Mouse (Mus musculus) lung, embryonic 14.5 days (tissue): ENCODE measurements at regions not wholly inside any gene's neighbourhood (a gene's known extent, or its start where the extent isn't known, plus 50 kb on each side); places are given as distances from the start of the nearest gene placed in this dataset.

Source experiments
- ATAC-seq: fragments of 200-750 bp; cut with Nextera tagmentation; 2 replicates; pipeline ENCODE4 v1.8.0; 2017; ENCODE audit warnings: mild to moderate bottlenecking, moderate TSS enrichment, moderate library complexity; ENCODE audit not compliant: insufficient read depth
- DNase-seq: peaks from one replicate; pipeline ENCODE4 v3.0.0-alpha.2; 2015
- H3K27ac ChIP-seq: fragments of 300-500 bp; sonication (generic); 2 replicates; pipeline ENCODE4 v1.5.1; 2014; ENCODE audit warnings: low read depth, mild to moderate bottlenecking, moderate library complexity
- H3K27me3 ChIP-seq: fragments of 300-500 bp; sonication (generic); 2 replicates; pipeline ENCODE4 v1.6.1; 2014; ENCODE audit warnings: low read length, control low read depth; ENCODE audit not compliant: insufficient read depth
- H3K36me3 ChIP-seq: fragments of 300-500 bp; sonication (generic); 2 replicates; pipeline ENCODE4 v1.6.1; 2014; ENCODE audit warnings: control low read depth; ENCODE audit not compliant: insufficient read depth
- H3K4me1 ChIP-seq: fragments of 300-500 bp; sonication (generic); 2 replicates; pipeline ENCODE4 v1.6.1; 2014; ENCODE audit warnings: antibody characterized with exemption, control low read depth; ENCODE audit not compliant: insufficient read depth
- H3K4me2 ChIP-seq: fragments of 300-500 bp; sonication (generic); 2 replicates; pipeline ENCODE4 v1.6.1; 2014; ENCODE audit warnings: mild to moderate bottlenecking
- H3K4me3 ChIP-seq: fragments of 300-500 bp; sonication (generic); 2 replicates; pipeline ENCODE4 v1.5.1; 2014; ENCODE audit warnings: low read depth, low read length
- H3K9ac ChIP-seq: fragments of 300-500 bp; sonication (generic); 2 replicates; pipeline ENCODE4 v1.6.1; 2014
- H3K9me3 ChIP-seq: fragments of 300-500 bp; sonication (generic); 2 replicates; pipeline ENCODE4 v1.6.1; 2016; ENCODE audit warnings: low read depth, low read length, control low read depth
- CTCF ChIP-seq: IDR thresholded peaks from 2 replicates; pipeline ENCODE4 v1.5.1; 2016; ENCODE audit warnings: antibody characterized with exemption, low read depth
- WGBS: fragments of 180-500 bp; shearing (Covaris S2); extraction: QIAGEN DNeasy Blood & Tissue Kit; methylation state at CpG from one replicate; pipeline ENCODE4 v1.1.7; 2014; 5-methylcytosine and 5-hydroxymethylcytosine counted together

DNA sequence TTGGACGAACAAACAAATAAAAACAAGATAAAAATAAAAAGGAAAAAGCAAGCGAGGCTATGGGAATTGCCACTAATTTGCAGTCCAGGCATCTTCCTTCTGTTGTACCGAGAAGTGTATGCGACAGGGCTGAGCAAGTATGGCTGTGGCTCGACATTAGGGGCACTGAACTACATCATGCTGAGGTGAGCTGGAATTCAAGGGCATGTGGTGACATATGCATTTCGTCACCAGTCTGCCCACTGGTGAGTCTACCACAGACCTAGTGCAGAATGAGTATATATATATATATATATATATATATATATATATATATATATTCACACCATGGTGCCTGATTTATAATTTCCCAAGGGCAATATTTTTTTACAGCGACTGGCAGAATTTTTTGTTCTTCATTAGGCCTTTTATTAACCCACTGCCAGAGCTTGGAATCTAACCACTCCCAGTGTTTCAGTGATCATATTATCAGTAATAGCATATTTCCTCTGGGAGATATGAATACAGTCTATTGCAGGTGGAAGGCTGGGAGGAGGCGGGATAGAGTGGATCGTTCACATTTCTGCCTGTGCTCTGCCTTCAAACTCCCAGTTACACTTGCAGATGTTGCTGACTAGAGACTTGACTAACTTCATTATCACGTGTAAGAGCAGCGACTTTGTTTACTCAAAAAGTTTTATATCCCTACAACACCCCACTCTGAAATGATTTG is 133.6 kb upstream of the Satb1 start:
- Histone ChIP-seq H3K27me3 (no peaks in the 10 kb centered on the region), H3K4me2 (no peak overlapping the region), H3K4me1 (no peaks in the 10 kb centered on the region), H3K9ac (no peak overlapping the region), H3K4me3 (no peak overlapping the region), H3K36me3 (no peaks in the 10 kb centered on the region), H3K9me3 (no peaks in the 10 kb centered on the region), H3K27ac (no peak overlapping the region)
- DNase-seq: no peak
- no peak for ATAC-seq
- TF ChIP-seq CTCF: no peak
- WGBS: 80% methylated on average over 11 of the region's 11 CpGs

DNA sequence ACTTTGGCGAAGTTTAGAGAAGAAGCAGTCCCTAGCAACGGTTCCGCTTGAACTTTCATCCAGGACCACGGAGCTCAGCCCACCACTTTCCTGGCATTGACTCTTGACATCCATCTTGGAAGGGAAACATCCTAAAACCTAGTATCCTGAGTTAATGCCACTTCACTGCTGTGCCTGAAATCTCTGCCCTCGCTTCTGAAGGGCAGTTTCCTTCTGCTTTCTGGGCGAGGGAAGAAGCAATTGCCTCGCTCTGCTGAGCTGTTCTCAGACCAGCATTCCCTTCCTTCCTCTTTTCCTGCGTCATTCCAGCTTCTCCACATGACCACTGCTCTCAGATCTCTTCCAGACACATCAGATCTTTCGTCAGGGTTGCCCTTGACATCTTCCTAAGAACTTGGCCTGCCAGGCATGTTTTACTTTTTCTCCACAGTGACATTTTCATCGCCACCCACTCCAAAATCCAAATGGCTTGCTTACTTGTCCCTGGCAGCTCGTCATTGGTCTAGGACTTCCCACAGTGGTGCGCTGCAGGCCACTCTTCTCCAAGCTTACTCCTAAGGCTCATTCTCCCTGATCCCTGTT is 129.5 kb upstream of the Satb1 start:
- H3K27me3 ChIP-seq: no peaks in the 10 kb centered on the region
- H3K36me3 ChIP-seq: no peaks in the 10 kb centered on the region
- no peak overlapping the region for H3K27ac ChIP-seq
- ATAC-seq (no peak), DNase-seq (no peak)
- WGBS: 63% methylated on average over 12 of the region's 12 CpGs
- H3K4me2 ChIP-seq: no peak overlapping the region
- no peak overlapping the region for H3K9ac ChIP-seq
- no peaks in the 10 kb centered on the region for H3K9me3 ChIP-seq
- no peak for TF ChIP-seq CTCF
- no peak overlapping the region for H3K4me3 ChIP-seq
- no peaks in the 10 kb centered on the region for H3K4me1 ChIP-seq

DNA sequence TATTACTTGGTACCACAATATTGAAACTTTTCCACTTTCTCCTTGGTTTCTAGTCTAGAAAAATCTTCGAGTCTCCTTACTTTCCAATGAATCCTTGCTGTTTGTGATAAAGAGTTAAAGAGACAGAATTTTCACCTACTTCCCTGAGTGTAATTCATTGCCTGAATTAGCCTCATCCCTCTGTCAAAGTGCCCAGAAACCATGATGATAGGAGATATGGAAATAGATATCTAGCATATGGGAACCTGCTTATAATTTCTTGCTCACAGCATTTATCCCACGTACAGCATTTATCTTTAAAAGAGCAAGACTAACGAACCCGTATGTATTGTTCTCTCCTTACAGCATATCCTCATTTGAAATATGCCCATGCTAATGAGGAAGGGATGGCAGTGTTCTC is 128.2 kb upstream of the Satb1 start:
- Histone ChIP-seq H3K4me1 (no peaks in the 10 kb centered on the region), H3K4me3 (no peak overlapping the region), H3K4me2 (no peak overlapping the region), H3K27me3 (no peaks in the 10 kb centered on the region), H3K36me3 (no peaks in the 10 kb centered on the region), H3K9me3 (no peaks in the 10 kb centered on the region), H3K9ac (no peak overlapping the region), H3K27ac (no peak overlapping the region)
- DNase-seq: no peak
- TF ChIP-seq CTCF: no peak
- WGBS: 88% methylated on average over 4 of the region's 4 CpGs
- no peak for ATAC-seq

DNA sequence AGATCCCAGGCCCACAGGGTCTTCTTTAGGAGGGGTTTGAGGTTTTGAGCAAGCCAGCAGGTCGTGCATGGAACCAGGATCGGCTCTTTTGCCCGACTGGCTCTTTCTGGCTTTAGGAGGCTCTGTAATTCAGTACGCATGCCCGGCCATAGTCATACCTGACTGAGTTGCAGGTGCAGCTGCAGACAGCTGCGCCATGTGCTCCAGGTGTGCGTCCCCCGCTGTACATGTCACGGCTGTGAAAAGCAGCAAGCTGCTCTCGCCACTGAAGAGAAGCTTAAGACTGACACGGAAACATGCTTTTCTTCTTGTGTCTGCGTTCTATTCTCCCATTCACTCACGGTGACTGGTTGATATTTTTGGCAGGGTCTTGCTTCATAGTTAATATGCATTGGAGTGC is 123.2 kb upstream of the Satb1 start:
- ATAC-seq (no peak), DNase-seq (no peak)
- Histone ChIP-seq H3K27ac (no peak overlapping the region), H3K36me3 (no peaks in the 10 kb centered on the region), H3K4me2 (no peak overlapping the region), H3K9me3 (no peaks in the 10 kb centered on the region), H3K9ac (no peak overlapping the region), H3K4me3 (no peak overlapping the region), H3K27me3 (no peaks in the 10 kb centered on the region), H3K4me1 (no peaks in the 10 kb centered on the region)
- no peak for TF ChIP-seq CTCF
- 88% methylated on average over 13 of the region's 13 CpGs for WGBS

DNA sequence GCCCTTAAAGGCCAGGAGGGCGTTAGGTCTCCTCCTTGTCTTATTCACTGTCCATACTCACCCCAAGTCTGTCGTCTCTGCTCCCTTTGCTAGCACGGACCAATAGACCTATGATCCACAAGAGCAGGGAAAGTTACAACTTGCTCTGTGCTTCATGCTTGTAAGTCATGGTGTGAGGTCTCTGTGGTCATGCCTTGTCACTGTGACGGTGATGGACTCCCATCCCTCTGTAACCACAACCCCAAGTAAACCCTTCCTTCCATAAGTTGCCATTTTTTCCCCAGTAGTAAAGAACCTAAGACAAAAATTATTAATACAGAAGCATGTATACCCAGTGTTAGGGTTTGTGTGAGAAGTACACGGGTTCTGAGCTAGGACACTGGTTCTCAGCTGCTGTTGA is 104.6 kb upstream of the Satb1 start:
- Histone ChIP-seq H3K9me3 (no peaks in the 10 kb centered on the region), H3K27ac (no peak overlapping the region), H3K27me3 (no peaks in the 10 kb centered on the region), H3K4me1 (no peaks in the 10 kb centered on the region), H3K4me3 (no peak overlapping the region), H3K36me3 (no peaks in the 10 kb centered on the region), H3K9ac (no peak overlapping the region), H3K4me2 (no peak overlapping the region)
- TF ChIP-seq CTCF: no peak
- ATAC-seq (no peak), DNase-seq (no peak)
- WGBS: 77% methylated on average over 5 of the region's 5 CpGs

DNA sequence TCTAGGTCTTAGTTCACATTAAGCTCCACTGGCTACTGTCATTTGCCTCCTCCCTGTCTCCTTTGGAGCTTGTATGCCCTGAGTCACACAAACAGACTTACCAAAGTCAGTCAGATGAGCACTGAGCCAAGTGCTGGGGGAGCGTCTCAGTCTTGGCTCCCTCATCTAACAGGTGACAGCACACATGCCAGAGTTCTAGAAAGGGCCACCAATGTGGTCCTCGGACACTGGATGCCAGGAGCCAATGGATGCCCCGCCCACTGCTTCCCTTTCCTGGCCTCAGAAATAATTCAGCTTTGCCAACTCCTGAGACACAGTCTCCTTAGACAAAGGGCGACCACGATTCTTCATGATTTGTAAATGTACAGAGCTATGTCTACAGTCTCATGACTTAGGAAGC is 103.0 kb upstream of the Satb1 start:
- no peak for TF ChIP-seq CTCF
- no peak for ATAC-seq
- Histone ChIP-seq H3K27me3 (no peaks in the 10 kb centered on the region), H3K4me3 (no peak overlapping the region), H3K9ac (no peak overlapping the region), H3K4me1 (no peaks in the 10 kb centered on the region), H3K27ac (no peak overlapping the region), H3K36me3 (no peaks in the 10 kb centered on the region), H3K4me2 (no peak overlapping the region), H3K9me3 (no peaks in the 10 kb centered on the region)
- WGBS: 72% methylated on average over 5 of the region's 5 CpGs
- DNase-seq: no peak

DNA sequence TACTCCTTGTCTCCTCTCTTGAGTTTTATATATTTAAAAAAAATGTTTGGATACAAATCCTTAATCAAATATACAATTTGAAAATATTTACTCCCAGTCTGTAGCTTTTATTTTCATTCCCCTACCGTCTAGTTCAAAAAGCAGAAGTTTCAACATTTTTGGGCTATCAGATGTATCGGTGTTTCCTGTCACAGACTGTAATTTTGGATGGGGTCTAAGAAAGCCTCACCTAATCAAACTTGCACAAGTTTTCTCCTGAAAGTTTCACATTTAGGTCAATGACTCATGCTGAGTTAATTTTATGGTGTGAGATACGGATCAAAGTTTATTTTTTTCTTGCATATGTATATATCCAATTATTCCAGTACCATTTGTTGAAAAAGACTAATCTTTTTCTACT is 93.3 kb upstream of the Satb1 start:
- H3K36me3 ChIP-seq: no peaks in the 10 kb centered on the region
- ATAC-seq: no peak
- H3K4me1 ChIP-seq: no peaks in the 10 kb centered on the region
- H3K27me3 ChIP-seq: no peaks in the 10 kb centered on the region
- WGBS: 48% methylated on average over 3 of the region's 3 CpGs
- no peak overlapping the region for H3K4me3 ChIP-seq
- H3K4me2 ChIP-seq: no peak overlapping the region
- no peaks in the 10 kb centered on the region for H3K9me3 ChIP-seq
- H3K9ac ChIP-seq: no peak overlapping the region
- no peak for TF ChIP-seq CTCF
- H3K27ac ChIP-seq: no peak overlapping the region
- DNase-seq: no peak
